Mouse (Mus musculus) thymus, adult 2 months (tissue): ENCODE data around the gene Gsk3b. TPM values are rescaled to one million over a fixed set of nuclear protein-coding genes. Genes with fewer than 3 reads are reported as not detected.

Experiments used
- DNase-seq: peaks from one replicate; pipeline ENCODE4 v3.0.0; 2021
- H3K27ac ChIP-seq: fragments of 200-500 bp; 2 replicates; pipeline ENCODE4 v1.5.1; 2012; ENCODE audit warnings: low read length, control low read depth; ENCODE audit not compliant: control insufficient read depth, insufficient read depth
- H3K27me3 ChIP-seq: fragments of 200-500 bp; 2 replicates; pipeline ENCODE4 v1.6.1; 2012; ENCODE audit warnings: mild to moderate bottlenecking, low read length, moderate library complexity, mixed read lengths; ENCODE audit not compliant: control insufficient read depth, insufficient read depth
- H3K36me3 ChIP-seq: fragments of 200-500 bp; 2 replicates; pipeline ENCODE4 v1.6.1; 2012; ENCODE audit warnings: mild to moderate bottlenecking, low read length, moderate library complexity; ENCODE audit not compliant: control insufficient read depth, insufficient read depth
- H3K4me1 ChIP-seq: fragments of 200-500 bp; replicated peaks from 2 replicates; pipeline ENCODE4 v1.6.1; 2012; ENCODE audit warnings: low read length; ENCODE audit not compliant: control insufficient read depth, insufficient read depth
- H3K4me3 ChIP-seq: fragments of 200-500 bp; 2 replicates; pipeline ENCODE4 v1.5.1; 2012; ENCODE audit warnings: mild to moderate bottlenecking, low read length, control low read depth, moderate library complexity; ENCODE audit not compliant: control insufficient read depth, insufficient read depth
- CTCF ChIP-seq: fragments of 200-500 bp; IDR thresholded peaks from 2 replicates; pipeline ENCODE4 v1.5.1; 2012; ENCODE audit warnings: mild to moderate bottlenecking, control low read depth, low read length, moderate library complexity, borderline replicate concordance; ENCODE audit not compliant: control insufficient read depth, poor library complexity, insufficient read depth; ENCODE audit errors: extremely low read depth
- POLR2A ChIP-seq: fragments of 200-500 bp; IDR thresholded peaks from 2 replicates; pipeline ENCODE4 v1.6.1; 2012; ENCODE audit warnings: mild to moderate bottlenecking, low read length, control low read depth, moderate library complexity; ENCODE audit not compliant: control insufficient read depth, poor library complexity, insufficient read depth; ENCODE audit errors: extremely low read depth
- WGBS: fragments of 180-500 bp; shearing (Covaris S2); methylation state at CpG from one replicate; pipeline ENCODE4 v1.1.7; 2018; 5-methylcytosine and 5-hydroxymethylcytosine counted together
- polyA plus RNA-seq: library from polyadenylated mRNA; depleted of rRNA; stranded (reverse); fragments of >200 nt; gene quantifications from 2 replicates; pipeline ENCODE4 v1.2.3, GENCODE M21; 2012

Gsk3b gene
- polyA plus RNA-seq, 1 experiment: 25.1 TPM

DNA sequence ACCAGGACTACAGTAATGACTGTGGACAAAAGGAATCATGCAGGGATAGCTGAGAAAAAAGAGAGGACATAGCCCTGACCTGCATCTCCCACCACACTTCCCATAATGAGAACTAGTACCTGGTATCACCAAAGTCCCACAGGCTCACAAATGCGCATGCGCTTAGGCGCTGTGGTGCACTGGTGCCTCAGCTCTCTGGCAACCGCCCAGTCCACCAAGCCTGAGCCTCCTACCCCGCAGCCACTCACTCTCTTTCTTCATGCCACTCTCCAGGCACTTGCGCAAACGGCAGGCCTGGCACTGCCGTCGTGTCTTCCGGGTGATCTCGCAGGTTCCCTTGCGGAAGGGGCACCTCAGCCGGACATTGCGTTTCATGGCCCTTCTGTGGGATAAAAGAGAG lies 165.2 kb downstream of the Gsk3b start:
- H3K27ac ChIP-seq: no peak overlapping the region
- WGBS: 84% methylated on average over 14 of the region's 14 CpGs
- no peak overlapping the region for H3K4me3 ChIP-seq
- no peaks in the 10 kb centered on the region for H3K27me3 ChIP-seq
- TF ChIP-seq CTCF: no peak
- no peak for TF ChIP-seq POLR2A
- no peaks in the 10 kb centered on the region for H3K4me1 ChIP-seq
- DNase-seq: no peak
- no peaks in the 10 kb centered on the region for H3K36me3 ChIP-seq

DNA sequence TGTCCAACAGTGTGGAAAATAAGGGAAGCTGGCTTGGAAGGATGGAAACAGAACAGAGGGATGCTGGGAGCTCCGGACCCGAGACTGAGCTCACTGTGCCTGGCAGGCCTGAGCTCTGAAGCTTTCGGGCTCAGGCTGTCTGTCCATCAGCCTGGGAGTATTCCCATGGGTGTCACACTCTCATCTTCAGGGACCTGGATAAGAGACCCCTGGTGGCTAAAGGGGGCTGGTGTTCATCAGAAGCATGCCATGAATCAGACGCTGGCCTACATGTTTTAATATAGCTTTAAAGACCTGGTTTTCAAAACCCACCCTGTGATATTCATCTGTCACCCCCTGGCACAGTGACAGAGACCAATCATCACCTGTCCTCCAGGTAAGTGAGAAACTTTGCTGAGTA lies 166.3 kb downstream of the Gsk3b start:
- no peaks in the 10 kb centered on the region for H3K36me3 ChIP-seq
- H3K4me3 ChIP-seq: no peak overlapping the region
- H3K27ac ChIP-seq: no peak overlapping the region
- WGBS: 82% methylated on average over 4 of the region's 4 CpGs
- no peak for DNase-seq
- no peaks in the 10 kb centered on the region for H3K27me3 ChIP-seq
- no peaks in the 10 kb centered on the region for H3K4me1 ChIP-seq
- TF ChIP-seq CTCF (no peak), POLR2A (no peak)

DNA sequence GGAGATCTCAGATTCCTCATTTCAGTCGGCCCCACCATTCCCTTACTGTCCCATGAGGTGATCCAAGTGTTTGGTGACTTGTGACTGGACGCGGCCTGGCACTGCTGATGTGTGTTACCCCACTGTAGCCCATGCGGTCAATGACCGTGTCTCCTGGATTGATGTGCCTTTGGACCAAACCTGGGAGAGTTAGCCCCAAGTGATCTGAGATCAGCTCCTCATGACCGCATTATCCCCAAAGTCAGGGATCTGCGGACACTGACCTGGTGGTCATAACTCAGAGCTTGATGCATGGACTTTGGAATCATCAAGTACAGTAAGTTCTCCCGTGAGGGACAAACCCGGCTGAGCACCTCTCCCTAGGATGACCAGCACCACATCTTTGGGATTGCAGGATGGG lies 167.1 kb downstream of the Gsk3b start:
- no peaks in the 10 kb centered on the region for H3K36me3 ChIP-seq
- 93% methylated on average over 9 of the region's 9 CpGs for WGBS
- DNase-seq: no peak

DNA sequence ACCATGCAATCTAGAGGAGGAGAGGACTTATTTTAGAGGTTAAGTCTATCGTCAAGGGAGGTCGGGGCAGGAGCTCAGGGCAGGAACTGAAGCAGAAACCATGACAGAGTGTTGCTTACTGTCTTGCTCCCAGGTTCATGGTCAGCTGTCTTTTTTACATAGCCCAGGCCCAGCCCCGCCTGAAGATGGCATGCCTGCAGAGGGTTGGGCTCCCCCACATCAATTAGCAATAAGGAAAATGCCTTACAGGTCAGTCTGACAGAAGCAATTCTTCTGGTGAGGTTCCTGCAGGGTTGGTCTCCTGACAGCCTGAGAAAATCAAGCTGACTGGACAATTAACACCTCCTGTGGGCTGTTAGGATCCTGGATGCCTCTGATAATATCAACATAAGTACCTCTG lies 182.8 kb downstream of the Gsk3b start:
- Histone ChIP-seq H3K27ac (no peak overlapping the region), H3K27me3 (no peaks in the 10 kb centered on the region), H3K36me3 (no peaks in the 10 kb centered on the region), H3K4me1 (no peaks in the 10 kb centered on the region), H3K4me3 (no peak overlapping the region)
- TF ChIP-seq CTCF (no peak), POLR2A (no peak)
- DNase-seq: no peak
- 62% methylated on average over 3 of the region's 3 CpGs for WGBS

More for the DNA sequence above, 167.1 kb downstream of the Gsk3b start:
- TF ChIP-seq CTCF (no peak), POLR2A (no peak)
- Histone ChIP-seq H3K27me3 (no peaks in the 10 kb centered on the region), H3K27ac (no peak overlapping the region), H3K4me1 (no peaks in the 10 kb centered on the region), H3K4me3 (no peak overlapping the region)

DNA sequence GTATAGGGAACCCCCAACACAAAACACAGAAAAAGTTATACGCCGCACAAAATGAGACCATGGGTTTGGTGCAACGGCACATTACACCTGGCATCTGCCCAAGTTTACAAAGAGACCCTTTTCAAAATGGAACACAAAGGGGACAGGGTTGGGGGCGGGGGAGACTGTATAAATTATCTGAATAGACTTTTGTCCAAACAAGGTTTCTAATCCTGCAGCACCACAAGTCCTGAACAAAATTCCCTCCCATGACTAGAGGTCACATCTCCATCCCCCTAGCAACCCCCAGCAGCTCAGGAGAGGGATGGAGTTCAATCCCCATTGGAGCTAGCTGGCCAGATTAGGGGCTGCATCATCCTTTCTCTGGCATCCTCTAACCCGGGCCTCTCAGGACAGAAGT lies 183.7 kb downstream of the Gsk3b start:
- 91% methylated on average over 5 of the region's 5 CpGs for WGBS
- TF ChIP-seq POLR2A: no peak
- no peak for TF ChIP-seq CTCF
- Histone ChIP-seq H3K27ac (no peak overlapping the region), H3K27me3 (no peaks in the 10 kb centered on the region), H3K36me3 (no peaks in the 10 kb centered on the region), H3K4me1 (no peaks in the 10 kb centered on the region), H3K4me3 (no peak overlapping the region)
- DNase-seq: no peak

DNA sequence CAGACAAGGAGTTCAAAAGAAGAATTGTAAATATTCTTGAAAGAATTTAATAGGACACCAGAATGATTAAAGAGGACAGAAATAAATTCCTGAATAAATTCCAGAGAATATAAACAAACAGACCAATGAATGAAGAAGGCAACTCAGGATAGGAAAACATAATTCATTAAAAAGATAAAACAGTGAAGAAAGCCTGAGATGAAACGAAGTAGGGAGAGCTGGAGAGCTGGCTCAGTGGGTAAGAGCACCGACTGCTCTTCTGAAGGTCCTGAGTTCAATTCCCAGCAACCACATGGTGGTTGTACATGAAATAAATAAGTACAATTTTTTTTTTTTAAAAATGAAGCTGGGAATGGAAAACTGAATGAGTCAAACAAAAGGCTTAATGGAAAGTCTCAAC lies 185.9 kb downstream of the Gsk3b start:
- WGBS: 86% methylated on average over 2 of the region's 2 CpGs
- DNase-seq: no peak
- H3K27ac ChIP-seq: no peak overlapping the region
- H3K4me3 ChIP-seq: no peak overlapping the region
- H3K27me3 ChIP-seq: no peaks in the 10 kb centered on the region
- H3K4me1 ChIP-seq: no peaks in the 10 kb centered on the region
- no peaks in the 10 kb centered on the region for H3K36me3 ChIP-seq
- no peak for TF ChIP-seq CTCF
- TF ChIP-seq POLR2A: no peak

DNA sequence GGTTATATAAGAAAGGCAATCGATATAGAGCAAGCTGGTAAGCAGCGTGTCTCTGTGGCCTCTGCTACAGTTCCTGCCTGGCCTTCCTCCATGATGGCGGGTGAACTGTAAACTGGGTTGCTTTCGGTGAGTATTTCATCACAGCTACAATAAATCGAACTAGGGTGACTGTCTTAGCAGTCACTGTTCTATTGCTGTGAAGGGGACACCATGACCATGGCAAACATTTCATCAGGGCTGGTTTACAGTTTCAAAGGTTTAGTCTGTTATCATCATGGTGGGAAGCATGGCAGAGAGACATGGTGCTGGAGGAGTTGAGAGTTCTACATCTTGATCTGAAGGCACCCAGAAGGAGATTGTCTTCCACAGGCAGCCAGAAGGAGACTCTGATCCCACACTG lies 191.0 kb downstream of the Gsk3b start:
- H3K27me3 ChIP-seq: no peaks in the 10 kb centered on the region
- TF ChIP-seq CTCF (no peak), POLR2A (no peak)
- 93% methylated on average over 5 of the region's 5 CpGs for WGBS
- H3K4me1 ChIP-seq: no peaks in the 10 kb centered on the region
- no peaks in the 10 kb centered on the region for H3K36me3 ChIP-seq
- DNase-seq: no peak
- H3K4me3 ChIP-seq: no peak overlapping the region
- H3K27ac ChIP-seq: no peak overlapping the region
